21 mouse cellular contexts compared by ENCODE assay signal in the genomic region with DNA sequence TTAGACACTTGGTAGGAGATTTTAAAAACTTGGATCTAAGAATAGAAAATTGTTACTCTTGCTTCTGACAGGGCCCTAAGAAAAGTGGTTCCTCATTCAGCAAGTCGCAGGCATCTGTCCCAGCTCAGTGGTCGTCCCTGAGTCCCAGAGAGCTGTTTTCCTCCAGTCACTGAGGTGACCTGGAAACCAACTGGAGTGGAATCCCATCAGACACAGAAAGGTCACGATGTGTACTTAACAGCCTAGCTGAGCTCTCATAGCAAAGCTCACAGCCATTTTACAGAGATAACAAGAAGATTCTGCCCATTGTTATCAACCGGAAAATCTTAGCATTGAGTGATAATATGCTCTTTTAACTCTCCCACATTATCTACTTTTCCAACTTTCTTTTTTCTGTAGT.
DNase-seq lines count a peak whose midpoint lies in the region; ATAC-seq lines count a peak whose summit lies in the region.
"Had no signal": no experiment of that assay in that cellular context is flagged by ENCODE, and none has a peak within 500 bp of the region (broad histone marks: within the 10 kb centered on the region; RNA-seq: fewer than 3 reads in every experiment).

No protein-coding gene starts in this region.

- no peaks in the 10 kb centered on the region for H3K9me3 ChIP-seq in embryonic facial prominence, embryonic 14.5 days (ENCODE audit: control insufficient read depth, low read length)
- no peaks in the 10 kb centered on the region for H3K9me3 ChIP-seq in embryonic facial prominence, embryonic 10.5 days
- H3K9me3 ChIP-seq: G1E had no signal

- H3K27ac ChIP-seq in embryonic facial prominence, embryonic 14.5 days (replicated peaks; ENCODE audit: low read depth, low read length), result no peak overlapping the region
- H3K27ac ChIP-seq in embryonic facial prominence, embryonic 10.5 days (replicated peaks), result no peak overlapping the region

- intact Hi-C loops in heart, postnatal 25 days (cut with DNase I), result no loop called here

- H3K4me2 ChIP-seq in embryonic facial prominence, embryonic 14.5 days (ENCODE audit: low read depth, low read length), result no peak overlapping the region

- H3K36me3 ChIP-seq in embryonic facial prominence, embryonic 14.5 days (ENCODE audit: control insufficient read depth, insufficient read depth, low read length), result no peaks in the 10 kb centered on the region
- no peaks in the 10 kb centered on the region for H3K36me3 ChIP-seq in embryonic facial prominence, embryonic 10.5 days (replicated peaks)
- H3K36me3 ChIP-seq: G1E had no signal

- DNase-seq in embryonic facial prominence, embryonic 14.5 days (ENCODE audit: low spot score), result peak; percentile 5
- DNase-seq in embryonic facial prominence, embryonic 10.5 days (ENCODE audit: low spot score), result no peak
- peak; percentile 62 for DNase-seq in retina, embryonic 14.5 days (ENCODE audit: low spot score)
- peak; percentile 60 for DNase-seq in retina, postnatal 1 day
- no peak for DNase-seq in cerebellum, postnatal 10 days
- DNase-seq in heart, postnatal 25 days (ENCODE audit: low spot score), result no peak
- DNase-seq: adrenal gland, adult 2 months; adrenal gland, adult 8-10 months; adrenal gland, postnatal 10 days; adrenal gland, postnatal 14 days; adrenal gland, postnatal 25 days; adrenal gland, postnatal 36 days; B cell, adult 2 months; cerebellum, adult 11 months; cerebellum, adult 11-12 months; cerebellum, adult 18-20 months had no signal

- H3K4me3 ChIP-seq in embryonic facial prominence, embryonic 14.5 days (ENCODE audit: low read depth, low read length), result no peak overlapping the region
- no peak overlapping the region for H3K4me3 ChIP-seq in embryonic facial prominence, embryonic 10.5 days

- H3K27me3 ChIP-seq in embryonic facial prominence, embryonic 14.5 days (replicated peaks; ENCODE audit: control insufficient read depth, insufficient read depth, low read length), result no peaks in the 10 kb centered on the region
- H3K27me3 ChIP-seq in embryonic facial prominence, embryonic 10.5 days (replicated peaks; ENCODE audit: low read depth, poor library complexity, severe bottlenecking), result no peaks in the 10 kb centered on the region
- H3K27me3 ChIP-seq: CH12.LX, Patski had no signal

- no peaks in the 10 kb centered on the region for H3K4me1 ChIP-seq in embryonic facial prominence, embryonic 14.5 days (ENCODE audit: control insufficient read depth, insufficient read depth, low read length)
- H3K4me1 ChIP-seq in embryonic facial prominence, embryonic 10.5 days, result no peaks in the 10 kb centered on the region

- H3K9ac ChIP-seq in embryonic facial prominence, embryonic 14.5 days (ENCODE audit: low read depth, low read length), result no peak overlapping the region

- ATAC-seq in embryonic facial prominence, embryonic 14.5 days (ENCODE audit: low read depth), result no peak
- ATAC-seq: activated CD4-positive, CD25-positive, alpha-beta regulatory T cell, adult 4 months; CD4-positive, CD25-positive, alpha-beta regulatory T cell, adult 4 months; Patski had no signal

- 85% methylated on average over 4 of the region's 4 CpGs for WGBS in embryonic facial prominence, embryonic 14.5 days
- 85% methylated on average over 4 of the region's 4 CpGs for whole genome bisulfite sequencing in embryonic facial prominence, embryonic 10.5 days

Comparison
In these comparisons a context has a peak if more than half of its experiments do, and no peak if none do; other contexts are left out.
1. DNase-seq: peak in embryonic facial prominence, embryonic 14.5 days (single experiment), retina, embryonic 14.5 days (single experiment) and retina, postnatal 1 day (single experiment); none in embryonic facial prominence, embryonic 10.5 days (single experiment), cerebellum, postnatal 10 days (0 of 2) and heart, postnatal 25 days (single experiment).